Mouse (Mus musculus) naive thymus-derived CD4-positive, alpha-beta T cell, adult 5 months (primary cell): ENCODE results near the gene Zfp54. TPM values are rescaled to one million over a fixed set of nuclear protein-coding genes. Genes with fewer than 3 reads are reported as not detected.

Experiments used
- polyA plus RNA-seq: library from polyadenylated mRNA; unstranded; fragments of 100-300 nt; shearing (Covaris generic); gene quantifications from one replicate; pipeline ENCODE4 v1.2.1, GENCODE M21; 2017

Gene Zfp54
- polyA plus RNA-seq: 3.8 TPM

GRCm38 (mm10) chr17:21422664-21423599 is at the start of gene Zfp54:
Zfp54 (plus strand) TSS chr17:21423227.

GRCm38 (mm10) chr17:21383391-21384056 is 39.5 kb upstream of the Zfp54 start, which contains the start of gene Zfp677:
Zfp677 (plus strand) TSS chr17:21383748.

GRCm38 (mm10) chr17:21450138-21450704 is 27.2 kb downstream of the Zfp54 start, which contains the start of gene Zfp51:
Zfp51 (plus strand) TSS chr17:21450374.

Other genes with a start within 250 kb of the Zfp54 start
- not detected for gene Vmn1r234, start 197.1 kb upstream of the Zfp54 start, polyA plus RNA-seq
- gene Vmn1r235, start 166.8 kb upstream of the Zfp54 start, polyA plus RNA-seq: 0.10 TPM
- not detected for gene Vmn1r236, start 140.3 kb upstream of the Zfp54 start, polyA plus RNA-seq
- not detected for gene Vmn1r237, start 111.4 kb upstream of the Zfp54 start, polyA plus RNA-seq
- 8.8 TPM for gene Zfp677, start 39.5 kb upstream of the Zfp54 start, polyA plus RNA-seq
- gene Zfp51, start 27.1 kb downstream of the Zfp54 start, polyA plus RNA-seq: 57.7 TPM
- gene Zfp53, start 65.8 kb downstream of the Zfp54 start, polyA plus RNA-seq: 79.1 TPM
- gene Zfp52, start 112.3 kb downstream of the Zfp54 start, polyA plus RNA-seq: 9.0 TPM
- 0.56 TPM for gene Zfp948, start 143.8 kb downstream of the Zfp54 start, polyA plus RNA-seq
- 4.0 TPM for gene Zfp983, start 227.4 kb downstream of the Zfp54 start, polyA plus RNA-seq